Mouse (Mus musculus): ENCODE measurements around the gene Psmd4. TPM values are rescaled to one million over a fixed set of nuclear protein-coding genes. Genes with fewer than 3 reads are reported as not detected.

Gene Psmd4
- total RNA-seq, 2 experiments from 2014 or later, result 163 to 181 TPM

Small RNA genes lying within 50 kb of the gene (microRNA-seq; reads per million reads assigned to microRNA genes)
- gene Mir7013 (ENCODE audit: borderline replicate concordance in 2 of 2), result 0.74 to 0.79 reads per million in 2 experiments

Other genes starting within 250 kb of the Psmd4 start
- 10 to 100 TPM; 13.3 to 13.4 TPM for gene Pogz, start 205.0 kb downstream of the Psmd4 start, total RNA-seq (2021)
- gene Psmb4, start 155.7 kb downstream of the Psmd4 start, total RNA-seq (2021), result 100 to 1,000 TPM; 172 to 192 TPM
- 10 to 100 TPM; 10.7 to 15.2 TPM for gene Selenbp1, start 109.6 kb downstream of the Psmd4 start, total RNA-seq (2021)
- 1 to 10 TPM; 3.3 to 6.6 TPM for gene Rfx5, start 88.5 kb downstream of the Psmd4 start, total RNA-seq (2021)
- gene Pi4kb, start 67.9 kb downstream of the Psmd4 start, total RNA-seq (2021), result 10 to 100 TPM; 20.2 to 23.8 TPM
- 1 to 10 TPM; 8.4 to 8.9 TPM for gene Zfp687, start 27.2 kb downstream of the Psmd4 start, total RNA-seq (2021)
- gene Pip5k1a, start 64.3 kb upstream of the Psmd4 start, total RNA-seq (2021), result 10 to 100 TPM; 16.3 to 19.4 TPM
- 10 to 100 TPM; 36.0 to 40.4 TPM for gene Vps72, start 68.4 kb upstream of the Psmd4 start, total RNA-seq (2021)
- 100 to 1,000 TPM; 481 to 623 TPM for gene Tmod4, start 81.9 kb upstream of the Psmd4 start, total RNA-seq (2021)
- 10 to 100 TPM; 26.6 to 34.1 TPM for gene Scnm1, start 91.4 kb upstream of the Psmd4 start, total RNA-seq (2021)
- 1 to 10 TPM; 6.4 to 7.0 TPM for gene Lysmd1, start 91.5 kb upstream of the Psmd4 start, total RNA-seq (2021)
- under 1 TPM; 0.48 to 0.97 TPM for gene Tnfaip8l2, start 99.7 kb upstream of the Psmd4 start, total RNA-seq (2021)
- 100 to 1,000 TPM in 1 of 2 experiments, 10 to 100 TPM in 1; 98.2 to 101 TPM for gene Sema6c, start 117.8 kb upstream of the Psmd4 start, total RNA-seq (2021)
- gene Gabpb2, start 175.3 kb upstream of the Psmd4 start, total RNA-seq (2021), result 1 to 10 TPM; 8.2 to 8.3 TPM
- 10 to 100 TPM; 15.5 TPM for gene Cdc42se1, start 186.1 kb upstream of the Psmd4 start, total RNA-seq (2021)
- gene Mllt11, start 189.6 kb upstream of the Psmd4 start, total RNA-seq (2021), result 10 to 100 TPM; 34.4 to 42.4 TPM
- not detected for gene Gm128, start 199.0 kb upstream of the Psmd4 start, total RNA-seq (2021)
- gene Bnipl, start 208.6 kb upstream of the Psmd4 start, total RNA-seq (2021), result not detected
- 10 to 100 TPM; 19.9 to 22.8 TPM for gene Mindy1, start 238.7 kb upstream of the Psmd4 start, total RNA-seq (2021)
- gene Prune1, start 239.5 kb upstream of the Psmd4 start, total RNA-seq (2021), result 10 to 100 TPM; 36.5 to 38.3 TPM